ENCODE assay signal across 9 mouse cellular contexts in genomic region chr12:108675614-108676401, GRCm38 (mm10). TPM values are rescaled to one million over a fixed set of nuclear protein-coding genes. Genes with fewer than 3 reads are reported as not detected.
DNase-seq lines count a peak whose midpoint lies in the region; ATAC-seq and TF ChIP-seq lines count a peak whose summit lies in the region.
"Had no signal": no experiment of that assay in that cellular context is flagged by ENCODE, and none has a peak within 500 bp of the region (broad histone marks: within the 10 kb centered on the region; RNA-seq: fewer than 3 reads in every experiment).

No protein-coding gene starts in this region.

- peaks cover 14% of the 10 kb centered on the region for H3K4me1 ChIP-seq in cerebellum, adult 2 months (ENCODE audit: control insufficient read depth, insufficient read depth, low read length)
- no peaks in the 10 kb centered on the region for H3K4me1 ChIP-seq in midbrain, embryonic 10.5 days
- H3K4me1 ChIP-seq in midbrain, embryonic 16.5 days (ENCODE audit: control insufficient read depth, insufficient read depth, low read length): no peaks in the 10 kb centered on the region

- 62% methylated on average over 8 of the region's 8 CpGs for WGBS in cerebellum, adult 2 months
- WGBS in midbrain, embryonic 10.5 days: 88% methylated on average over 8 of the region's 8 CpGs
- WGBS in midbrain, embryonic 16.5 days: 80% methylated on average over 8 of the region's 8 CpGs

- ATAC-seq in cerebellum, adult (ENCODE audit: insufficient number of reproducible peaks, low FRiP score, low TSS enrichment): no peak
- no peak for ATAC-seq in midbrain, embryonic 16.5 days
- no peak for ATAC-seq in activated CD4-positive, CD25-positive, alpha-beta regulatory T cell, adult 4 months

- no peak for DNase-seq in cerebellum, adult 2 months
- DNase-seq in midbrain, embryonic 10.5 days (ENCODE audit: low spot score): no peak
- DNase-seq in kidney, adult 8-10 months: peak; percentile 87 to 90
- peak; percentile 38 for DNase-seq in lung, postnatal 36 days
- no peak for DNase-seq in gastrocnemius, adult 8-10 months (ENCODE audit: low spot score in 2 of 2)

- no peak overlapping the region for H3K4me3 ChIP-seq in cerebellum, adult 2 months (replicated peaks; ENCODE audit: insufficient read depth, low read depth, low read length)
- no peak overlapping the region for H3K4me3 ChIP-seq in midbrain, embryonic 10.5 days
- no peak overlapping the region for H3K4me3 ChIP-seq in midbrain, embryonic 16.5 days (ENCODE audit: low read depth, low read length)
- H3K4me3 ChIP-seq: megakaryocyte, embryonic 14.5 days had no signal

- no peak for TF ChIP-seq POLR2A in cerebellum, adult 2 months (IDR thresholded peaks at IDR 0.05; ENCODE audit: borderline replicate concordance, insufficient read depth, low read length)

- peak; percentile 17; the same call in 1 of the 2 replicates for TF ChIP-seq CTCF in cerebellum, adult 2 months (IDR thresholded peaks at IDR 0.05; ENCODE audit: borderline replicate concordance, insufficient read depth, low read depth, low read length)

- H3K9me3 ChIP-seq in midbrain, embryonic 10.5 days (replicated peaks): no peaks in the 10 kb centered on the region
- no peaks in the 10 kb centered on the region for H3K9me3 ChIP-seq in midbrain, embryonic 16.5 days (replicated peaks; ENCODE audit: control insufficient read depth, low read length, poor library complexity, severe bottlenecking)
- H3K9me3 ChIP-seq: megakaryocyte, embryonic 14.5 days had no signal

- no peak overlapping the region for H3K9ac ChIP-seq in midbrain, embryonic 16.5 days (ENCODE audit: low read depth, low read length)

- no peaks in the 10 kb centered on the region for H3K27me3 ChIP-seq in cerebellum, adult 2 months (ENCODE audit: control insufficient read depth, insufficient read depth, low read length)
- no peaks in the 10 kb centered on the region for H3K27me3 ChIP-seq in midbrain, embryonic 10.5 days (ENCODE audit: low read depth, poor library complexity, severe bottlenecking)
- H3K27me3 ChIP-seq in midbrain, embryonic 16.5 days (ENCODE audit: control insufficient read depth, insufficient read depth, low read depth, low read length): no peaks in the 10 kb centered on the region

- no peak overlapping the region for H3K27ac ChIP-seq in cerebellum, adult 2 months (ENCODE audit: insufficient read depth, low read length)
- peak overlapping the region; percentile 17; the same call in 1 of the 2 replicates for H3K27ac ChIP-seq in midbrain, embryonic 10.5 days (replicated peaks)
- no peak overlapping the region for H3K27ac ChIP-seq in midbrain, embryonic 16.5 days (ENCODE audit: low read length)

- no peak overlapping the region for H3K4me2 ChIP-seq in midbrain, embryonic 16.5 days (ENCODE audit: low read length)

- H3K36me3 ChIP-seq in midbrain, embryonic 10.5 days: peaks cover 96% of the 10 kb centered on the region
- H3K36me3 ChIP-seq in midbrain, embryonic 16.5 days (ENCODE audit: control insufficient read depth, insufficient read depth, low read length): peaks cover 39% of the 10 kb centered on the region

RNA-seq across cellular contexts. Expression of gene Degs2, which starts 26.3 kb away (rescaled TPM):
- 7.4 and 8.3 TPM in 2 replicates for polyA plus RNA-seq in cerebellum, adult 2 months (2012; rRNA removed)
- polyA plus RNA-seq in midbrain, embryonic 10.5 days (2016; fragmentation: Nextera tagmentation; extraction: Ambion mirVana): 1.1 and 2.2 TPM in 2 replicates
- 2.9 and 3.3 TPM in 2 replicates for polyA plus RNA-seq in midbrain, embryonic 16.5 days (2015; fragmentation: Nextera tagmentation; extraction: Ambion mirVana)
- 1 to 10 TPM; 3.6 to 5.6 TPM for polyA plus RNA-seq in activated CD4-positive, CD25-positive, alpha-beta regulatory T cell, adult 4 months (2017; shearing (Covaris generic))
- total RNA-seq in gastrocnemius, adult 8-10 months (2022): under 1 TPM in 2 of 4 experiments, not detected in 2; 0.29 to 0.48 TPM

Comparison
In these comparisons a context has a peak if more than half of its experiments do, and no peak if none do; other contexts are left out.
1. DNase-seq: peak in kidney, adult 8-10 months (2 of 2) and lung, postnatal 36 days (single experiment); none in cerebellum, adult 2 months (0 of 2), midbrain, embryonic 10.5 days (single experiment) and gastrocnemius, adult 8-10 months (0 of 2).